Mouse (Mus musculus) cerebellum, adult 9-10 months (tissue): ENCODE results near the gene D830030K20Rik.
"Not testable (repeated sequence)": the region's sequence is repeated elsewhere in the genome, so short reads cannot be mapped to it uniquely, and the experiment has no call there.

ENCODE experiments used
- DNase-seq: peaks from one replicate; pipeline ENCODE4 v3.0.0; 2022

The D830030K20Rik gene

GRCm38 (mm10) chr14:3208272-3209152 lies at the start of gene D830030K20Rik:
D830030K20Rik (plus strand) TSS chr14:3208488.
- DNase-seq: not testable (repeated sequence)

GRCm38 (mm10) chr14:3187955-3188354 lies 20.3 kb upstream of the D830030K20Rik start, which contains the start of gene Gm5795:
Gm5795 (plus strand) TSS chr14:3188255.
- not testable (repeated sequence) for DNase-seq

- DNase-seq: peak; percentile 7
Observed at GRCm38 (mm10) chr14:3209367-3209766, 1.1 kb downstream of the D830030K20Rik start.

GRCm38 (mm10) chr14:3262531-3262930 lies 54.2 kb downstream of the D830030K20Rik start:
- not testable (repeated sequence) for DNase-seq
